Mouse (Mus musculus): ENCODE data around the gene Ubc. TPM values are rescaled to one million over a fixed set of nuclear protein-coding genes. Genes with fewer than 3 reads are reported as not detected.

Gene Ubc
- total and polyA plus RNA-seq, 2 experiments from 2014 or later = 912 to 1,225 TPM

- WGBS = 0% methylated on average over 7 of the region's 7 CpGs
- DNase-seq (peak; percentile 67), ATAC-seq (no peak)
- Histone ChIP-seq H3K4me2 (ENCODE audit: low read depth) (peak overlapping the region; percentile 57), H3K4me3 (ENCODE audit: low read depth, low read length) (peak overlapping the region; percentile 46), H3K36me3 (ENCODE audit: insufficient read depth) (no peaks in the 10 kb centered on the region), H3K9me3 (ENCODE audit: low read length) (no peaks in the 10 kb centered on the region), H3K4me1 (ENCODE audit: insufficient read depth) (peaks cover 10% of the 10 kb centered on the region; the same call in 1 of the 2 replicates), H3K27me3 (ENCODE audit: insufficient read depth, low read length) (no peaks in the 10 kb centered on the region), H3K27ac (ENCODE audit: low read depth, low read length) (peak overlapping the region; percentile 92), H3K9ac (peak overlapping the region; percentile 77)
- TF ChIP-seq CTCF (IDR thresholded peaks at IDR 0.05; ENCODE audit: low read depth) = no peak
Observed at GRCm38 (mm10) chr5:125404536-125404902, 14.5 kb upstream of the Ubc start.

- Histone ChIP-seq H3K4me3 (ENCODE audit: low read depth, low read length) (peak overlapping the region; percentile 46), H3K9ac (peak overlapping the region; percentile 51)
- 12% methylated on average over 31 of the region's 31 CpGs for whole genome bisulfite sequencing
Observed at GRCm38 (mm10) chr5:125403481-125404465, 13.8 kb upstream of the Ubc start.

GRCm38 (mm10) chr5:125402991-125403390, 13.0 kb upstream of the Ubc start:
- ATAC-seq (no peak), DNase-seq (no peak)
- H3K4me2 ChIP-seq (ENCODE audit: low read depth) = no peak overlapping the region
- no peak overlapping the region for H3K4me3 ChIP-seq (ENCODE audit: low read depth, low read length)
- no peaks in the 10 kb centered on the region for H3K9me3 ChIP-seq (ENCODE audit: low read length)
- TF ChIP-seq CTCF (IDR thresholded peaks at IDR 0.05; ENCODE audit: low read depth) = no peak
- no peaks in the 10 kb centered on the region for H3K36me3 ChIP-seq (ENCODE audit: insufficient read depth)
- H3K27ac ChIP-seq (ENCODE audit: low read depth, low read length) = no peak overlapping the region
- 58% methylated on average over 6 of the region's 6 CpGs for WGBS
- no peak overlapping the region for H3K9ac ChIP-seq
- peaks cover 10% of the 10 kb centered on the region; the same call in 1 of the 2 replicates for H3K4me1 ChIP-seq (ENCODE audit: insufficient read depth)
- H3K27me3 ChIP-seq (ENCODE audit: insufficient read depth, low read length) = no peaks in the 10 kb centered on the region

More at GRCm38 (mm10) chr5:125403481-125404465, 13.8 kb upstream of the Ubc start:
- Histone ChIP-seq H3K27ac (ENCODE audit: low read depth, low read length) (peak overlapping the region; percentile 66), H3K9me3 (ENCODE audit: low read length) (no peaks in the 10 kb centered on the region), H3K4me2 (ENCODE audit: low read depth) (peak overlapping the region; percentile 57), H3K4me1 (ENCODE audit: insufficient read depth) (peaks cover 10% of the 10 kb centered on the region; the same call in 1 of the 2 replicates), H3K36me3 (ENCODE audit: insufficient read depth) (no peaks in the 10 kb centered on the region), H3K27me3 (ENCODE audit: insufficient read depth, low read length) (no peaks in the 10 kb centered on the region)
- ATAC-seq (peak; percentile 44; the same call in 1 of the 2 replicates), DNase-seq (peak; percentile 89)
- no peak for TF ChIP-seq CTCF (IDR thresholded peaks at IDR 0.05; ENCODE audit: low read depth)

DNA sequence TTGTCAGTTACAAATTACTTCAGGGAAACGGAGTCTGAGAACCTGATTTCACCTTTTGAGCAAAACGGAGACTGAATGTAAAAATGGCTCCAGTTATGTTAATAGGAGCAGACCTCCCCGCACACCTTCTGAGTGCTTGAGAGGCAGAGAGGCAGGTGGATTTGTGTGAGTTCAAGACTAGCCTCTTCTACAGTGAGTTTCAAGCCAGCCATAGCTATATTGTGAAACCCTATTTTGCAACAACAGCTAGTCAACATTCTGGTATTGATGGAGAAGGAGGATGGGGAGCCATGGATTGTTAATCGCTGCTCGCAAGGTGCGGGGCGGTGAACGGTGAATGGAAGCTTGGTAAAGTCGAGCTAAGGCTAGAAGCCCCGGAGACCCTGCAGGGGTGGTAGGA, 12.5 kb upstream of the Ubc start:
- Histone ChIP-seq H3K4me3 (ENCODE audit: low read depth, low read length) (no peak overlapping the region), H3K9ac (no peak overlapping the region), H3K9me3 (ENCODE audit: low read length) (no peaks in the 10 kb centered on the region), H3K4me1 (ENCODE audit: insufficient read depth) (peaks cover 10% of the 10 kb centered on the region; the same call in 1 of the 2 replicates), H3K36me3 (ENCODE audit: insufficient read depth) (no peaks in the 10 kb centered on the region), H3K4me2 (ENCODE audit: low read depth) (no peak overlapping the region), H3K27ac (ENCODE audit: low read depth, low read length) (no peak overlapping the region), H3K27me3 (ENCODE audit: insufficient read depth, low read length) (no peaks in the 10 kb centered on the region)
- no peak for ATAC-seq
- WGBS = 58% methylated on average over 10 of the region's 10 CpGs
- no peak for TF ChIP-seq CTCF (IDR thresholded peaks at IDR 0.05; ENCODE audit: low read depth)
- DNase-seq = no peak

DNA sequence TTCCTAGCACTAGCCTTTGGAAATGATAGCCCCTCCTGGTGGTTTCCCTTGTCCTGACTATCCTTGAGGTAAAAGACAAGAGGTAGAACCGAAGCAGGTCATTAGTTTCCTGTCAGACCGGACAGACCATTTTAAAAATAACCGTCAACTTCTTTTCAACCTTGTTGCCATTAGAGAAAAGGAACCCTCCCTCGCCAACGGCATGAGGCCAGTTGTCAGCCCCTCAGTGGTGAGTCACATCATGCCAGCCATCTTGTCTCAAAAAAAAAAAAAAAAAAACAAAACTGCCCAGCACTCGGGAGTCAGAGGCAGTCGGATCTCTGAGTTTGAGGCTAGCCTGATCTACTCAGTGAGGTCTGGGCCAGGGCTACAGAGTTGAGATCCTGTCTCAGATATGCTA, 10.9 kb upstream of the Ubc start:
- no peak overlapping the region for H3K4me3 ChIP-seq (ENCODE audit: low read depth, low read length)
- H3K4me1 ChIP-seq (ENCODE audit: insufficient read depth) = no peaks in the 10 kb centered on the region
- no peak overlapping the region for H3K27ac ChIP-seq (ENCODE audit: low read depth, low read length)
- no peaks in the 10 kb centered on the region for H3K36me3 ChIP-seq (ENCODE audit: insufficient read depth)
- no peak overlapping the region for H3K4me2 ChIP-seq (ENCODE audit: low read depth)
- H3K9me3 ChIP-seq (ENCODE audit: low read length) = no peaks in the 10 kb centered on the region
- ATAC-seq (no peak), DNase-seq (no peak)
- 60% methylated on average over 7 of the region's 7 CpGs for WGBS
- H3K9ac ChIP-seq = no peak overlapping the region
- TF ChIP-seq CTCF (IDR thresholded peaks at IDR 0.05; ENCODE audit: low read depth) = no peak
- no peaks in the 10 kb centered on the region for H3K27me3 ChIP-seq (ENCODE audit: insufficient read depth, low read length)

- 34% methylated on average over 3 of the region's 3 CpGs for WGBS
- H3K9ac ChIP-seq = peak overlapping the region; percentile 53; the same call in 1 of the 2 replicates
- H3K4me2 ChIP-seq (ENCODE audit: low read depth) = peak overlapping the region; percentile 54; the same call in 1 of the 2 replicates
Observed at GRCm38 (mm10) chr5:125395008-125395407, 5.0 kb upstream of the Ubc start.

More at GRCm38 (mm10) chr5:125395008-125395407, 5.0 kb upstream of the Ubc start:
- Histone ChIP-seq H3K27me3 (ENCODE audit: insufficient read depth, low read length) (no peaks in the 10 kb centered on the region), H3K4me1 (ENCODE audit: insufficient read depth) (peaks cover 26% of the 10 kb centered on the region), H3K4me3 (ENCODE audit: low read depth, low read length) (no peak overlapping the region), H3K36me3 (ENCODE audit: insufficient read depth) (no peaks in the 10 kb centered on the region), H3K9me3 (ENCODE audit: low read length) (no peaks in the 10 kb centered on the region), H3K27ac (ENCODE audit: low read depth, low read length) (peak overlapping the region; percentile 95)
- DNase-seq = no peak
- no peak for TF ChIP-seq CTCF (IDR thresholded peaks at IDR 0.05; ENCODE audit: low read depth)
- ATAC-seq = no peak

Measured in forebrain, postnatal 0 days (tissue).